Mouse (Mus musculus) CH12.LX (cell line): Measurements from ENCODE around the gene Fam186b.

Experiments used
- BHLHE40 ChIP-seq: IDR thresholded peaks from 2 replicates; pipeline ENCODE4 v1.6.1; 2011; ENCODE audit warnings: mild to moderate bottlenecking, low read depth, low read length, improper control_type of control experiment
- MAZ ChIP-seq: IDR thresholded peaks from 2 replicates; pipeline ENCODE4 v1.6.1; 2012; ENCODE audit warnings: low read depth, mild to moderate bottlenecking, inconsistent platforms, low read length, improper control_type of control experiment, moderate library complexity
- TCF12 ChIP-seq: IDR thresholded peaks from 2 replicates; pipeline ENCODE4 v1.6.1; 2014; ENCODE audit warnings: low read depth, mild to moderate bottlenecking, inconsistent platforms, low read length, improper control_type of control experiment
- USF1 ChIP-seq: IDR thresholded peaks from 2 replicates; pipeline ENCODE4 v1.6.1; 2014; ENCODE audit warnings: low read depth, mild to moderate bottlenecking, inconsistent platforms, low read length, improper control_type of control experiment
- ZNF384 ChIP-seq: IDR thresholded peaks from 2 replicates; pipeline ENCODE4 v1.6.1; 2012; ENCODE audit warnings: low read depth, low read length, improper control_type of control experiment, inconsistent platforms

GRCm38 (mm10) chr15:99222794-99223584 is 72.7 kb downstream of the Fam186b start:
- TF ChIP-seq BHLHE40, result no peak
- TF ChIP-seq USF1, result no peak
- no peak for TF ChIP-seq ZNF384
- no peak for TF ChIP-seq MAZ
- TF ChIP-seq TCF12, result no peak
